Mouse (Mus musculus) urinary bladder, postnatal 36 days (tissue): ENCODE results near the gene Rplp2.
"Not testable (repeated sequence)": the region's sequence is repeated elsewhere in the genome, so short reads cannot be mapped to it uniquely, and the experiment has no call there.

Source experiments
- DNase-seq, 2 experiments: peaks; one replicate each; pipeline ENCODE4 v3.0.0; 2022; ENCODE audit warnings: low spot score in 2 of 2, mixed read lengths in 1 of 2

Gene Rplp2

DNA sequence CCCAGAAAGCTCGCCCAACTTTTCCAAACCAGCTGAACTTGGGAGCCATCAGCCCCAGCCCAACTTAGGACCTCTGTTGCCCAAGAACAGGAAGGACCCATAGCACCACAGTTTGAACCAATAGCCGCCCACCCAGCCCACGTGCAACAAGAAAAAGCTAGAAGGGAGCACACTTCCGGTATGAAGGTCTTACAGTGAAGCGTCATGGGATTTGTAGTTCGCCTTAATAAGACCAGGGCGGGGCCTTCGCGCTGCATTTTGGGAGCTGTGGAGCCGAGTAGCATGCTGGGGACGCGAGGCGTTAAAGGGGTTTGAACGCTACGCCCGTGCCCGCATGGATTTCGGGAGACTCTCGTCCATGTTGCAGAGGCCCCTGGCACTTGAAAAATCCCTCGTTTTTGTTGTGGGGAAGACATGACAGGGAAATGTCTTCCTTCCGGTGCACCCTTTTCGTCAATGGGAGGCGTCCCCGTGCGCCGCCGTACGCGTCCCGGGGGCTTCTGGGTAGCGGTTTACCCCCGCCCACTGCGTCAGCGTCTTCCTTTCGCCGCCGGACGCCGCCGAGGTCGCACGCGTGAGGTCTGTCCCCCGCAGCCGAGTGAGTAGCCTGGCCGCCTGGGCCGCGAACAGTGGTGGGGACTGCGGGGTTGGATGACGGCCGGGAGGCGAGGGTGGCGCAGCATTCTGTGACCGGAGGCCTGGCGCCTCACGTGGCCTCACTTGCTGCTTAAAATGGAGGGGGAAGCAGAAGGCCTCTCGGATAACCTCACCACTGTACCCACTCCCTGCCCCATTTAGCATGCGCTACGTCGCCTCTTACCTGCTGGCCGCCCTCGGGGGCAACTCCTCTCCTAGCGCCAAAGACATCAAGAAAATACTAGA, at the start of gene Rplp2:
Gene Rplp2 (plus strand): TSS at position 261 of the 882 bp plus-strand sequence.
- DNase-seq: peak; percentile 90 to 94

DNA sequence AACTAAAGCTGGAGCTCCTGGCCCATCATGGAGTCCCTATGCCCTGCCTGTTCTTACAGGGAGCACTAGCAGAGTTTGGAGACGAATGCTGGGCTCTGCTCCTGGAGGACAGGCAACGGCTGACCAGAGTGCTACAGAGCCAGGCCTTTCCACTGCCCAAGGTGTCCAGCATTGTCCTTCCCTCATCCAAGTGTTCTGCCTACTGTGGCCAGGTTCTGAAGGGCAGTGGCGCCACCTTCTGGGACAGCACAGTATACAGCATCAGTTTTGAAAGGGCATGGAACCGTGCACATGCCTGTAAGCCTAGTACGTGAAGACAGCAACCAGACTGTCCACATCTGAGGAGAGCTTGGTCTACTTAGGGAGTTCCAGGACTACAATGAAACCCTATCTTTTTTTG, 43.9 kb upstream of the Rplp2 start:
- peak in 1 of 2 experiments; percentile 51 for DNase-seq

GRCm38 (mm10) chr7:141405466-141405865, 41.7 kb upstream of the Rplp2 start:
- DNase-seq: no peak

- DNase-seq: not testable (repeated sequence)
These were observed 39.5 kb upstream of the Rplp2 start for GRCm38 (mm10) chr7:141407670-141408069.

DNA sequence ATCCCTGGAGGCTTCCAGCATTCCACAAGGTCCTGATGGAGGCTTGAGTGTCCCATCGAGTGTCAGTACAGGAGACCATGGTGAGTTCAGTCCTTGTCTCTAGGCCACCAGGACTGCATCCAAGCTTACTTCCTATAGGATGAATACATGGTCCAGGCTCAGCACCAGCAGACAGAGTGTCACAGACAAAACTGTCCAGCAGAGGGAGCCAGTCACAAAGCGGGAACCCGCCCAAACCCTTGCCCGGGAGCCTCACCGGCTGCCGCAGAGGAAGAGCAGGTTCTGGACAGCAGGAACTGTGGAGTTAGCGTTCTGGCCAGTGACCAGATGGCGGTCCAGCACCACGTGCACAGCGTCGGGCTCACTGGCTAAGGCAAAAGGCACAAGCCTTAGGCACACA, 38.3 kb upstream of the Rplp2 start:
- DNase-seq: peak; percentile 86 to 87

GRCm38 (mm10) chr7:141410631-141411030, 36.5 kb upstream of the Rplp2 start:
- no peak for DNase-seq

DNA sequence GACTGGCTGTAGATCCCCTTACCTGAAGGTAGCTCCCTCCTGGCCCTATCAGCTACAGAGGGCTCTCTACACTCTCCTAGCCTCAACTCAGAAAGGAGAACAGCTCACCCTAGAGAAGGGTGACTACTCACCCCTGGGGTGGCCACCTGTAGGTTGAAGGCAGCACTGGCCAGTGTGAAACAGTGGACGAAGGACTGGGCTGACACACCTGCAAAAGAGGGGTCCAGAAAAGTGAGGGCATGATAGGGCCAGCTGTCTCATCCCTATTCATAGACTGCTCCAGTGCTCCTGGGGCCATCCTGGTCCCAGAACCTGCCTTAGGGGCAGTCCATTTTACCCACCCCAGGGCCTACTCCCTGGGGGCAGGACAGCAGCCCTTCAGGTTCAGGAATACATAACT, 35.5 kb upstream of the Rplp2 start:
- no peak for DNase-seq

DNA sequence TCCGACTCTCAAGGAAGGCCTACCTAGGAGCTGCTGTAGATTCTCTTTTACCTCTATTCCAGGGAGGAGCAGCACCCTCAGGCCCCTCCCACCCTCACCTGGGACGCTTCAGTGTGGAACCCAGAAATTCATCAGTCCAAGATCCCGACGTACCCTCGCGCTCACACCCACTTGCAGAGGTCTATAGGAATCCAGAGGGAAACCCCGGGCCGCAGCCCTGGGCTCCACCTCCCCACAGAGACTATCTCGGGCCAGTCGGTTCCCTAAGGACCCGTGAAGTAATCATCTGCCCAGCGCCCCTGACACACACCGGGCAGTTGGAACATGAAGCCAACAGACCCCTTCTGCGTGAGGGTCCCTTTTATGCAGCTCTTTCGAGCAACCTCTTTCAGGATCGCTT, 33.8 kb upstream of the Rplp2 start:
- DNase-seq: no peak

GRCm38 (mm10) chr7:141413809-141414584, 33.2 kb upstream of the Rplp2 start, which contains the start of gene Gatd1:
TSS of gene Gatd1 (minus strand) at chr7:141414136.
- DNase-seq: peak; percentile 98 to 100

- DNase-seq: no peak
These were observed 30.9 kb upstream of the Rplp2 start for GRCm38 (mm10) chr7:141416144-141416841.

GRCm38 (mm10) chr7:141417731-141418681, 29.2 kb upstream of the Rplp2 start:
- no peak for DNase-seq

GRCm38 (mm10) chr7:141418970-141419369, 28.2 kb upstream of the Rplp2 start:
- DNase-seq: no peak

DNA sequence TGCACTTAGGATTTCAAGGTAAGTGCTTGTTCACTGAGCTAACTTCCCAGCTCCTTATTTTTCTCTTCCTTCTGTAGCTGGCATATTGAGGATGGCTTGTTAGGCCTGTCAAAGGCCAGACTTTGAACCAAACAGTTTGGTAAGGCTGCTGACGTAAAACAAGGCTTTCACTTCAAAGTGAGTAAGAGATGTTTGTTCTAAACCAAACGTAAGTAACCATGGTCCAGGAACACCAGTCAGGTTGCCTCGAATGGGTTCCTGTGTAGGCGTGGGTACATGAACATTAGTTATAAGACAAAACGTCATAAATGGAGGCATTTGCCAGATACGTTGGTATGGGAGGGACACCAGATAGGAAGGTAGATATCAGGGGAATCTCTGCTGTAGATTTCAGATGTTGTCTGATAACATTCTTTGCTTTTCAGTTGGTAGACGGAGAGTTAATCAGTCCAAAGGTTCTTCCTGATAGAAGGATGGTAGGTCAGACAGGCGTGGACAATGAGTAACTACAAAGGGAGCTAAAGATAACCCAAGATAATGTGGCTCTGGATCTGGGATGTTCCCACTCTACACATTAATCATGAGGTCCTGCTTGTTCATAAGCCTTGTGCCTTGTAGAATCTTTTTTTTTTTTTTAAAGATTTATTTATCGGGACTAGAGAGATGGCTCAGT, 27.0 kb upstream of the Rplp2 start:
- DNase-seq: no peak

- DNase-seq: no peak
These were observed 23.4 kb upstream of the Rplp2 start for GRCm38 (mm10) chr7:141423811-141424210.

DNA sequence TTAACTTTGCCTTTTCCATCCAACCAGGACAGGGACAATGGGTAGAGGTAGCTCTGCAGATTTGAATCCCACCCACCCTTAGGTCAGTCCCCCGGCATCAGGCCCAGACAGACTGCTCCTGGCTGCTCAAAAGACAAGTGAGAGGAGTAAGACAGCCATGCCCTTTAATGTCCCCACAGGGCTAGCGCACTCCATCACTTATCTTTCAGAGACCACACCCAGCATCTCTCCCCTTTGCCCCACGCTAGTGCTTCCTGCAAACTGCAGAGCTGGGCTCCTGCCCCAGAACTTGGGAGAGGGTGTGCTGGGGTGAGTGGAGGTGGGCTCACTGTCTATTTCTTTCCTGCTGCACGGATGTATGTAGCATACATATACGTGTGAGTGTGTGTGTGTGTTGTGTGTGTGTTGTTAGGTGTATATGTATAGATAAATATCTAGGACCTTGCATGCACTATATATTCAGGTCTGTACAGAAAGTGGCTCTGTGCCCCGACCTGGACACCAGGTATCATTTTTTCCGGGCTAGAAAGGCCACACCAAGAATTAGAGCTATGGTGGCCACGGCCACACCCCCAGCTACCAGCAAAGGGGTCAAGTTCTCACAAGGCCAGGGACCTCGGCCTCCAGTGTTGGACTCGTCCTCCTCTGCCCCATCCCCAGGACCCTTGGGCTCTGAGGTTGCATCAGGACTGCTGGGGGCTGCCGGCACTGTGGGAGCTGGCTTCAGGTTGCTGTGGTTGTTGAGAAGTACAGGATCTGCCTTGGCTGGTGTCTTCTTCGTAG, 20.0 kb upstream of the Rplp2 start:
- DNase-seq: no peak

- DNase-seq: no peak
These were observed 18.5 kb upstream of the Rplp2 start for GRCm38 (mm10) chr7:141428701-141429100.

- no peak for DNase-seq
These were observed 17.9 kb upstream of the Rplp2 start, which contains the start of gene Cend1 for GRCm38 (mm10) chr7:141429310-141429709. TSS of gene Cend1 (minus strand) at chr7:141429491.

DNA sequence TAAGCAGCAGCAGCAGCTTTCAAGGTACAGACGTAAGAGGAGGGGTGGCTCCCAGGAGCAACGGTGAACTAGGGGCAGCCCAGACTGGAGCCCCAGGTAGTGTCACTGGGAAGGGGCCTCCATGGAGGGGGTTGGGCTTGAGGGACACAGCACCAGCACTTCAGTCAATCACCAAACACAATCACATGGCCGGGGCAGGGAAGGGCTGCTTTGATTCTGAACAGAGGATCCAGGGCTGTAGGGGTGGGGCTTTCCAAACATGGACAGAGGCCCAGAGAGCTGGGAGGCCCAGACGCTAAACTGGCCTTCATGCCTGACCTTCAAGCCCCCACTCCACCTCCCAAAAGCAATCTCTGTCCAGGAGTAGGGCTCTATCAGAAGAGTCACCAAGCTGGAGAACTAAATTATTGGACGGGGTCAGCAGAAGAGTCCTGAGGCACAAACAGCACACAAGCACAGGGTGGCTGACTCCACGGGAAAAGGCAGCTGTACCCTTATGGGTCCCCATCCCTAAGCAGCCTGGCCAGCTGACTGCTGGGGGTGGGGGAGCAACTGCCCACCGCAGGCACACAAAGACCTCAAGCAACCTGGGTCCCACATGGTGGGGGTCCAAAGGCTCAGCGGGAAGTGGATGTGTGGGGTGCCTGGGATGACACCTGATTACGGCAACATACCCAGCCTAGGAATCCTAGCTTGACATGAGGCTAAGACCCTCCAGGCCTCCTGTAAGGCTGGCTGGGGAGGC, 17.2 kb upstream of the Rplp2 start:
- no peak for DNase-seq
